Comparison of ENCODE assay signal across 8 mouse cellular contexts in the genomic region with DNA sequence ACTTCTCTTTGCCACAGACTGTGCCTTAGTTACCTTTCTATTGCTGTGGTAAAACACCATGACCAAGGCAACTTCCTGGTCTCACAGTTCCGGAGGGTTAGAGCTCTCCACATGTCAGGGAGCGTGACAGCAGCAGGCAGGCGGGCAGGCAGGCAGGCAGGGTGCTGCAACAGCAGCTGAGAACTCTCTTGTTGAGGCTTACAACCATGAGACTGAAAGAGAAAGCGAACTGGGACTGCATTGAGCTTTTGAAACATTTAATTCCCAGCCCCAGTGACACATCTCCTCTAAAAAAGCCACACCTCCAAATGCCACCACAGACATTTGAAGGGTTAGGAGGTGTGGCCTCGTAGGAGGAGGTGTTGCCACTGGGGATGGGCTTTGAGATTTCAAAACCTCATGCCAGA. TPM values are rescaled to one million over a fixed set of nuclear protein-coding genes. Genes with fewer than 3 reads are reported as not detected.
DNase-seq lines count a peak whose midpoint lies in the region; ATAC-seq and TF ChIP-seq lines count a peak whose summit lies in the region.
"Had no signal": no experiment of that assay in that cellular context is flagged by ENCODE, and none has a peak within 500 bp of the region (broad histone marks: within the 10 kb centered on the region; RNA-seq: fewer than 3 reads in every experiment).

No protein-coding gene starts in this region.

- peak; percentile 19 for DNase-seq in lung, postnatal 25 days (ENCODE audit: low spot score)
- no peak for DNase-seq in lung, adult 2 months
- no peak for DNase-seq in ovary, postnatal 10 days (ENCODE audit: low spot score)
- DNase-seq in retina, postnatal 1 day = no peak
- no peak for DNase-seq in adrenal gland, postnatal 10 days
- DNase-seq: gastrocnemius, postnatal 10 days had no signal

- no peaks in the 10 kb centered on the region; the same call in 1 of the 2 replicates for H3K4me1 ChIP-seq in lung, adult 2 months (ENCODE audit: control insufficient read depth, insufficient read depth, low read length)

- H3K4me3 ChIP-seq in lung, adult 2 months (replicated peaks; ENCODE audit: extremely low read depth, low read depth, low read length) = no peak overlapping the region

- 50% methylated on average over 5 of the region's 5 CpGs for WGBS in lung, adult 2 months

- peak; percentile 59 for ATAC-seq in erythroblast, adult 5-6 weeks (replicated peaks; ENCODE audit: low FRiP score, poor library complexity, severe bottlenecking)
- peak; percentile 84 for ATAC-seq in megakaryocyte progenitor cell, adult 5-6 weeks (replicated peaks; ENCODE audit: poor library complexity)

- TF ChIP-seq CTCF in lung, adult 2 months (IDR thresholded peaks at IDR 0.05; ENCODE audit: insufficient read depth, low read length) = no peak

- TF ChIP-seq POLR2A in lung, adult 2 months (IDR thresholded peaks at IDR 0.05; ENCODE audit: borderline replicate concordance, extremely low read depth, low read depth, low read length) = no peak

RNA-seq across cellular contexts. Expression of a gene that starts 4.6 kb away (rescaled TPM):
- 0.46 and 2.0 TPM in 2 replicates for polyA plus RNA-seq in lung, adult 2 months (2012; rRNA removed)
- total RNA-seq in erythroblast, adult 5-6 weeks (2015; ENCODE audit: low replicate concordance) = not detected in 2 replicates
- 0.17 and 0.28 TPM in 2 replicates for total RNA-seq in erythroblast, adult 5-6 weeks (2017; ENCODE audit: low replicate concordance)
- 0.12 and 0.67 TPM in 2 replicates for total RNA-seq in megakaryocyte progenitor cell, adult 5-6 weeks (2015)
- 0.64 and 2.0 TPM in 2 replicates for total RNA-seq in megakaryocyte progenitor cell, adult 5-6 weeks (2017)
- 1 to 10 TPM; 1.8 to 4.4 TPM for total RNA-seq in adrenal gland, postnatal 10 days (2021)

RNA-seq across cellular contexts. Expression of a gene that starts 25.9 kb away (rescaled TPM):
- polyA plus RNA-seq in lung, adult 2 months (2012; rRNA removed) = 0.11 and 0.13 TPM in 2 replicates
- total RNA-seq in erythroblast, adult 5-6 weeks (2015; ENCODE audit: low replicate concordance) = 10.2 and 12.7 TPM in 2 replicates
- total RNA-seq in erythroblast, adult 5-6 weeks (2017; ENCODE audit: low replicate concordance) = 14.1 and 30.5 TPM in 2 replicates
- total RNA-seq in megakaryocyte progenitor cell, adult 5-6 weeks (2015) = 24.7 and 28.1 TPM in 2 replicates
- total RNA-seq in megakaryocyte progenitor cell, adult 5-6 weeks (2017) = 20.7 and 28.6 TPM in 2 replicates
- total RNA-seq in adrenal gland, postnatal 10 days (2021) = 1 to 10 TPM; 1.4 to 3.7 TPM

RNA-seq across cellular contexts. Expression of a gene that starts 50.9 kb away (rescaled TPM):
- polyA plus RNA-seq in lung, adult 2 months (2012; rRNA removed) = 17.4 and 26.2 TPM in 2 replicates
- 12.5 and 13.2 TPM in 2 replicates for total RNA-seq in erythroblast, adult 5-6 weeks (2015; ENCODE audit: low replicate concordance)
- total RNA-seq in erythroblast, adult 5-6 weeks (2017; ENCODE audit: low replicate concordance) = 51.3 and 56.9 TPM in 2 replicates
- total RNA-seq in megakaryocyte progenitor cell, adult 5-6 weeks (2015) = 17.2 and 21.3 TPM in 2 replicates
- total RNA-seq in megakaryocyte progenitor cell, adult 5-6 weeks (2017) = 134 and 150 TPM in 2 replicates
- total RNA-seq in adrenal gland, postnatal 10 days (2021) = 10 to 100 TPM; 15.8 to 19.5 TPM
